Comparison of ENCODE assay signal across 8 mouse cellular contexts in genomic region chr10:71285126-71285580, GRCm38 (mm10). TPM values are rescaled to one million over a fixed set of nuclear protein-coding genes. Genes with fewer than 3 reads are reported as not detected.
DNase-seq lines count a peak whose midpoint lies in the region; ATAC-seq lines count a peak whose summit lies in the region.

Ube2d1 (minus strand) TSS chr10:71285262.

- peak within 1 kb of the TSS; percentile 97 for H3K4me3 ChIP-seq in hindbrain, embryonic 11.5 days (ENCODE audit: low read depth, low read length)

- H3K36me3 ChIP-seq in hindbrain, embryonic 11.5 days (ENCODE audit: control insufficient read depth, insufficient read depth, low read length), result no peaks in the 10 kb centered on the region

- peak; percentile 38 for DNase-seq in MEL-GATA-1-ER (ENCODE audit: extremely low read depth, low read depth)
- DNase-seq in cerebellum, adult 8-10 months, result peak; percentile 90
- peak; percentile 76 to 86 for DNase-seq in frontal cortex, postnatal 10 days (ENCODE audit: low spot score in 2 of 2)
- peak; percentile 89 for DNase-seq in hindbrain, embryonic 11.5 days (ENCODE audit: low spot score)
- peak; percentile 81 to 88 for DNase-seq in layer of hippocampus, postnatal 25 days (ENCODE audit: extremely low spot score in 1 of 2, low spot score in 1 of 2)
- DNase-seq in lung, postnatal 14 days, result peak; percentile 88
- peak; percentile 86 for DNase-seq in ovary, postnatal 36 days (ENCODE audit: low spot score)
- DNase-seq in thymus, postnatal 14 days, result peak; percentile 90

- H3K27me3 ChIP-seq in hindbrain, embryonic 11.5 days (ENCODE audit: control insufficient read depth, insufficient read depth, low read length), result no peaks in the 10 kb centered on the region

- WGBS in hindbrain, embryonic 11.5 days, result 0% methylated on average over 45 of the region's 50 CpGs

- H3K9me3 ChIP-seq in hindbrain, embryonic 11.5 days (ENCODE audit: control insufficient read depth, low read length), result no peaks in the 10 kb centered on the region

- H3K9ac ChIP-seq in hindbrain, embryonic 11.5 days (ENCODE audit: low read depth, low read length), result peak within 1 kb of the TSS; percentile 99

- peak within 1 kb of the TSS; percentile 59 for H3K4me2 ChIP-seq in hindbrain, embryonic 11.5 days (replicated peaks; ENCODE audit: low read depth, low read length)

- peak; percentile 95 for ATAC-seq in hindbrain, embryonic 11.5 days (ENCODE audit: low FRiP score)

- peak within 1 kb of the TSS; percentile 78 for H3K27ac ChIP-seq in hindbrain, embryonic 11.5 days (ENCODE audit: low read depth, low read length)

- H3K4me1 ChIP-seq in hindbrain, embryonic 11.5 days (replicated peaks; ENCODE audit: control insufficient read depth, insufficient read depth, low read length), result no peaks in the 10 kb centered on the region

RNA-seq across cellular contexts. Expression of gene Ube2d1, which starts in this region (rescaled TPM):
- 192 and 221 TPM in 2 replicates for polyA plus RNA-seq in hindbrain, embryonic 11.5 days (2014; fragmentation: Nextera tagmentation; extraction: Ambion mirVana)
- 10 to 100 TPM; 51.4 to 58.2 TPM for total RNA-seq in layer of hippocampus, postnatal 25 days (2021)

Comparison
In these comparisons a context has a peak if more than half of its experiments do, and no peak if none do; other contexts are left out.
1. Peak in every context shown above with its lines: DNase-seq, ATAC-seq, H3K4me3 ChIP-seq and H3K27ac ChIP-seq.
2. DNase-seq: peak in every context shown above with its lines; median percentile 90 in cerebellum, adult 8-10 months; 90 in thymus, postnatal 14 days; 89 in hindbrain, embryonic 11.5 days; 88 in lung, postnatal 14 days; 86 in ovary, postnatal 36 days; 84 in layer of hippocampus, postnatal 25 days; 81 in frontal cortex, postnatal 10 days; 38 in MEL-GATA-1-ER.